Mouse (Mus musculus): Measurements from ENCODE around the gene St5. TPM values are rescaled to one million over a fixed set of nuclear protein-coding genes. Genes with fewer than 3 reads are reported as not detected.

St5 gene
- total and polyA plus RNA-seq, 3 experiments, result 2.6 to 3.4 TPM; not detected in 1

DNA sequence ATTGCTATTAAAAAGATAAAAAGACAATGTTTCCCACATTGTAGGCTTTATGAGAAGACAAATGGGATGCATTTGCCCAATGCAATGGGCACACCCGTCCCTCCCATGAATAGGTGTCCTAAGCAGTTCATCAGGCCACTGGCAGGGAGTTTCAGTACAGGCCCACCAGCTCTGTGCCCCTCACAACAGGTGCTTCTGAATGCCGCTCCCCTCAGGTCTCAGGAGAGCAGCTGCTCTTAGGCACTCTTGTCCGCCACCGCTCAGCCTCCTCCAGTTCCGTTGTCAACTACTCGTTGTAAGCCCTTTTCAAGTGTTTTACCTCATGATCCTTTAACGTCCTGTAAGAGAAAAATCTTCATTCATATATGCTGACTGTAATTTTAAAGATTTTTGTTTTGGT is 8.8 kb upstream of the St5 start:
- Histone ChIP-seq H3K9me3 (replicated peaks; ENCODE audit: insufficient read depth, low read length) (no peaks in the 10 kb centered on the region), H3K79me2 (ENCODE audit: control insufficient read depth, insufficient read depth, low read length, poor library complexity) (no peaks in the 10 kb centered on the region), H3K27me3 (ENCODE audit: control insufficient read depth in 1 of 2, insufficient read depth in 2 of 2, low read length in 2 of 2) (no peaks in the 10 kb centered on the region), H3K36me3 (ENCODE audit: control insufficient read depth in 1 of 2, insufficient read depth in 2 of 2, low read length in 2 of 2) (peaks cover 0 to 8% of the 10 kb centered on the region in 2 experiments; a peak in 3 of 4 replicates), H3K4me3 (ENCODE audit: control insufficient read depth in 1 of 2, insufficient read depth in 1 of 2, low read depth in 2 of 2, low read length in 2 of 2) (no peak overlapping the region), H3K27ac (ENCODE audit: control insufficient read depth, low read depth, low read length) (no peak overlapping the region), H3K4me1 (ENCODE audit: control insufficient read depth in 1 of 2, insufficient read depth in 2 of 2, low read length in 2 of 2) (peaks cover 2 to 8% of the 10 kb centered on the region in 2 experiments; a peak in 3 of 4 replicates), H3K9ac (ENCODE audit: control insufficient read depth, low read depth, low read length, poor library complexity, severe bottlenecking) (no peak overlapping the region)
- TF ChIP-seq NELFE (IDR thresholded peaks at IDR 0.05; ENCODE audit: low read depth, low read length), result no peak
- no peak for TF ChIP-seq USF1 (IDR thresholded peaks at IDR 0.05; ENCODE audit: low read depth, low read length)
- no peak for TF ChIP-seq EP300 (IDR thresholded peaks at IDR 0.05; ENCODE audit: low read depth in 1 of 2, low read length in 2 of 2)
- TF ChIP-seq CTCF (IDR thresholded peaks at IDR 0.05 in 2 of 3, conservative IDR thresholded peaks at IDR 0.05 in 1 of 3; ENCODE audit: control insufficient read depth in 1 of 3, insufficient read depth in 1 of 3, low read depth in 2 of 3, low read length in 3 of 3, poor library complexity in 1 of 3, severe bottlenecking in 1 of 3), result no peak
- no peak for TF ChIP-seq POLR2AphosphoS5 (IDR thresholded peaks at IDR 0.05; ENCODE audit: borderline replicate concordance, low read depth, low read length)
- TF ChIP-seq SMC3 (IDR thresholded peaks at IDR 0.05; ENCODE audit: low read depth, low read length), result no peak
- TF ChIP-seq MEF2A (IDR thresholded peaks at IDR 0.05; ENCODE audit: extremely low read depth, insufficient replicate concordance, low read depth, low read length, poor library complexity, severe bottlenecking), result no peak
- no peak for TF ChIP-seq ZC3H11A (IDR thresholded peaks at IDR 0.05; ENCODE audit: low read depth, low read length)
- TF ChIP-seq USF2 (IDR thresholded peaks at IDR 0.05; ENCODE audit: borderline replicate concordance in 1 of 2, insufficient read depth in 1 of 2, low read depth in 1 of 2, low read length in 2 of 2), result no peak
- DNase-seq (ENCODE audit: low read depth, low spot score), result no peak

DNA sequence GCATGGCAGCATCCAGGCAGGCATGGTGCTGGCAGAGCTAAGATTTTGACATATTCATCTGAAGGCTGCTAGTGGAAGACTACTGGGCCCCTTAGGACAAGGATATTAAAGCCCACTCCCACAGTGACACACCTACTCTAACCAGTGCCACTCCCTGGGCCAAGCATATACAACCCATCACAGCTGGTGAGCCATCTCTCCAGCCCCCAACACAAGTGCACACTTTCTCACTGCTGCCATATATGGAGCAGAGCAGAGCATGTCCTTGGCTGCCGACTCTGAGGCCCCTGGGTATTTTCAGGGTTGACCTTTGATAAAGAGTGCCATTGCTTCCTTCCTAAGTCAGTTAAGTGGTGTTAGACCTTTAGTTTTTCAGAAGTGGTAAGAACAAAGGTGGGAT is 6.7 kb upstream of the St5 start:
- TF ChIP-seq HCFC1 (IDR thresholded peaks at IDR 0.05; ENCODE audit: low read depth, low read length) (no peak), MYC (IDR thresholded peaks at IDR 0.05; ENCODE audit: low read depth, low read length) (no peak), RAD21 (IDR thresholded peaks at IDR 0.05; ENCODE audit: low read depth, low read length) (no peak), CHD1 (IDR thresholded peaks at IDR 0.05; ENCODE audit: low read depth, low read length) (no peak), SIN3A (IDR thresholded peaks at IDR 0.05; ENCODE audit: low read length) (no peak), ELF1 (IDR thresholded peaks at IDR 0.05; ENCODE audit: low read depth, low read length) (no peak)
- Histone ChIP-seq H3K4me3 (ENCODE audit: control insufficient read depth in 1 of 2, insufficient read depth in 1 of 2, low read depth in 2 of 2, low read length in 2 of 2) (no peak overlapping the region), H3K27me3 (ENCODE audit: control insufficient read depth in 1 of 2, insufficient read depth in 2 of 2, low read length in 2 of 2) (no peaks in the 10 kb centered on the region), H3K27ac (ENCODE audit: control insufficient read depth, low read depth, low read length) (no peak overlapping the region), H3K4me1 (ENCODE audit: control insufficient read depth in 1 of 2, insufficient read depth in 2 of 2, low read length in 2 of 2) (peaks cover 3 to 12% of the 10 kb centered on the region in 2 experiments; a peak in 3 of 4 replicates), H3K9ac (ENCODE audit: control insufficient read depth, low read depth, low read length, poor library complexity, severe bottlenecking) (no peak overlapping the region), H3K36me3 (ENCODE audit: control insufficient read depth in 1 of 2, insufficient read depth in 2 of 2, low read length in 2 of 2) (peaks cover 0 to 12% of the 10 kb centered on the region in 2 experiments; a peak in 3 of 4 replicates), H3K79me2 (ENCODE audit: control insufficient read depth, insufficient read depth, low read length, poor library complexity) (no peaks in the 10 kb centered on the region), H3K9me3 (replicated peaks; ENCODE audit: insufficient read depth, low read length) (no peaks in the 10 kb centered on the region)
- no peak for DNase-seq (ENCODE audit: low read depth, low spot score)
